Mouse (Mus musculus) right cerebral cortex, postnatal 4 days (tissue): Measurements from ENCODE around the gene Kalrn.
"Not testable (repeated sequence)": the region's sequence is repeated elsewhere in the genome, so short reads cannot be mapped to it uniquely, and the experiment has no call there.

ENCODE experiments used
- DNase-seq: peaks from one replicate; pipeline ENCODE4 v3.0.0-alpha.2; 2022

Gene Kalrn

DNA sequence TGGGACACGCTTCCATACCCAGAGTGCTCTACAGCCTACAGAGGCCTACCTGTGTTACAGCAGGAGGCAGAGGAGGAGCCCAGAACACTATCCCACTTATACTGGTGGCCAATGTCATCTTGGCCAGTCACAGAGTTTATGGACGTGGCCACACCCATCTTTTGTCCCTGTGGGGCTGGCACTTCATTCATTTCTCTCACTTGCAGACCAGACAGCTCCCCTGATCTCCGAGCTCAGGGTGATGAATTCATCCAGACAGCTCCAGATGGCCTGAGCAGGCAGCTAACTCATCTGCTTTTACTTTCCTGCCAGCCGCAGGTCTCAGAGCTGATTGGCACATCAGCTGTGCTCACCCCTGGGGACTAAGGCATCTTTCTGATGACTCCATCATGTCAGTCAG, 267.7 kb downstream of the Kalrn start:
- no peak for DNase-seq

DNA sequence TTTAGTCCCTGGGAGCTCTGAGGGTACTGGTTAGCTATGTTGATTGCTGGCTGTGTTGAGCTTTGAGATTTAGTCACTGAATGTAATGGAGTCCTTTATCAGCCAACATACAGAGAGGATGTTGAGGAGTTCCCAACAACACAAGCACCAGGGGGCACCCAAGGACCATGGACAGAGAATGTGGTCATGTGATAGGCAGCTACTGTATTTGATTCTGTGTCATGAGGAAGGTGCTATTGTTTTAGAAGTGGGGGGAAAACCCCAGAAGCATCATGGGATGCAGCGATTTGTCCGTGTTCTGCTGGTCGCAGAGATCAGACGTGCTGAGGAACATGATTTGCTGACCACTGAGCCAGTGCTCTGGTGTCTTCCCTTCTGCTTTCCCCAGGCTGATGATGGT, 269.5 kb downstream of the Kalrn start:
- DNase-seq, result not testable (repeated sequence)

DNA sequence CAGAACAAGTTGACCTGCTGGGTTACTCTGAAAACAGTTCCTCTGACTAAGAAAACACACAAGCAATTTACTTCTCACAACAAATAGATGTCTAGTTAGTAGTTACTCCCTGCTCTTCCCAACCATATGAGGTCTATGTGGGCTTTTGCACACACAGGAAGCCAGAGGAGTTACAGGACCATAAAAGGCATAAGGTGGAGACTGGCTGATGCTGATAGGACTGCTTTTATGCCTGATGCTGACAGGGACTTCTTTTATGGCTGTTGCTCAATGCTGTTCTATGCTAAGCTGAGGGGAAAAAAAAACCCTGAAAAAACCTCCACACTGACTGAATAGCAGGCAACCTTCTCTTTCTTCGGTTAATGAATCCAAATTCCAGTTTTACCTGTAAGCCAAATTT, 270.8 kb downstream of the Kalrn start:
- DNase-seq, result no peak

DNA sequence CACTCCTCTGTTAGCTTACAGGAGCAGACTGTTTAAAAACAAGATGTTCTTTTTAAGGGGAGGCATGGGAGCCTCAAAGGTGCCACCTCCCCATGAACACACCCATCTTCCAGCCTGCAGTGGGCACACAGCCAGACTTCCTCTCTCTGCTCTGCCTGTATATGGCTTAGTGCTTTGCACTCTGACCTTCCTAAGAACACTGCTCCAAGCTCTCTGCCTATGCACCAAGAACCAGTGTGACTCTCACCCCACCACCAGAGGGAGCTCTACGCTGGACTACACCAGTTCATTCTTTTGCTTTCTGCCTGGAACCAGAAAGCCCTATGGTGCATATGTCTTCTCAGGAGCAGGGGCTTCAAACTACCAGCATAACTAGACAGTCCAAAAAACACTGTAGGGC, 271.3 kb downstream of the Kalrn start:
- DNase-seq, result peak; percentile 11

DNA sequence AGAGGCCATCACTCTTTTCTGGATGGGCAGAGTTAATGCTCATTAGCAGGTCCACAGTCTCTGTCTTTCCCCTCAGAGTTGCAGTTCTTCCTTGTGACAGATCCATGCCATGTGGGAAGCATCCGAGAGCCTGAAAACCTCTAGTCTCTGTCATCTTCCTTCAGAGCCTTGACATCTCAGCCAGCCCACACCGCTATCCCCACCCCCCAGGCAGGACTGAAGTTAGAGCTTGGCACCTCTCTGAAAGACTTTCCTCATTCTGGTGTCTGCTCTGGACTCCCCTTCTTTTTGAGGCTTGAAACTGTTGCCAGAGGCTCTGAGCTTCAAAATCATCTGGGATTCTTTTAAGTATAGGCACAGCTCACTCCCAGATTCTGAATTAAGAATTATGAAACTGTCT, 274.1 kb downstream of the Kalrn start:
- no peak for DNase-seq

DNA sequence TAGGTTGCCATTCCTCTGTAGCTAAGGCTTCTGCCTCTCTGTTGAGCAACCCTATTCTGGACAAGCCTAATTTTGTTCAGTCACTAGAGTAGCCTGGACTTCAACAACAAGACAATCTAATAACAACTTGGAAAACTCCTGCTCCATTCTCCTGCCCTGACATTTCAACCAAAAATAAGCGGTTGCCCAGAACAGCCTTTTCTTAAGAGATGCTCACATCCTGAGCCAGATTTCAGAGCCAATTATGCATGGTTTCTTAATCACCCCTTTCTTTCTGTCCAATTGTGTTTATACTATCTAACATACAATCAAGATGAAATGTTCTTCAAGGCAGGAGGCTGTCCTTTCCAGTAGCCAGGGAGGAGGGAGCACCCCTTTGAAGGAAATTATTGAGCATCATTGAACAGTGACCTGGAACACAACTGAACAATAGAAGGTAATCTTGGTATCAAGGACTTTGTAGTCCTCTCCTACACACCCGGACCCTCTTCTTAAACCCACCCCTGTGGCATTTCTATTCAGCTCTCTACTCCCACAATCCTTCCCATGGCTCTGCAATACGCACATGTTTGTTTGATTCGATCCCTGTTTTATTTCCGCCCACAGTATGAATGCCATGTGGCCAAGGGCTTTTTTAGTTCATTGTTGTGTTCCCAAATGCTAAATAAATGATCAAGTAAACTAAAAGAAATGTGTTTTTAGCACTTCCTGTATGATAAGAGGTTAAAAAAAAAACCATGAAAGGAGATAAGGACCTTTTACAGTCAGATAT, 275.2 kb downstream of the Kalrn start:
- no peak for DNase-seq

DNA sequence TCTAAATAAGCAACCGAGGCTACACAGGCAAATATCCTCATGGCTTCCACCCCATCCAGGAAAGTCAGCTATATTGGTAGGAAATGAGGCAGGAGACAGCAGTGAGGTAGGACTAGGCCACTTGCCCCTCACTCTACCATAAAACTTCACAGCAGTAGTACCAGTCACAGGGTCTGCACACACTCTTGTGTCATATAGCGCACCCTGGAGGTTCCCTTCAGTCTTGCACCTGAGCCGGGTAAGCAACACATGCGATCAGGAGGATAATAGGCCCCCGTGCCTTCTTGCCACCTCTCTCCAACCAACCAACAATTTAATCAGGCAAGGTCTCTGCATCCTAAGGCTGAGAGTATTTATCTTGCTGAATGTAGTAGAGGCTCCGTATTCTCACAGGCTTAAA, 278.8 kb downstream of the Kalrn start:
- DNase-seq, result no peak

DNA sequence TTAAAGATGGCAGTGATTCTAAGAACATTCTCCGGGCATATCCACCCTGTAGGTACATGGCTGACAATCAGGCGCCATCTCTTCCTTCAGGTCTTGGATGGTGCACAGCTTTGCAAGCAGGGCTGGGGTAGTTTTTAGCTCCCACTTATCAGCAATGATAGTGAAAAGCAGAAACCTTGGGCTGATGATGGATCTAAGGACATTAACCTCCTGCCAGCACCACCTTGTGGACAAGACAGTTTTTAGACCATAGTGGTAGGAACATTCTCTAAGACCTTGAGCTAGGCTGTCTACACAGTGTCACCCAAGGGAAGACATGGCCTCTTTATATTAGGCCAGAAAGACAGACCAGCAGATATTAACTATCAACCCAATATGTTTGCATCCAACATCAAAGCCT, 279.7 kb downstream of the Kalrn start:
- DNase-seq, result no peak

DNA sequence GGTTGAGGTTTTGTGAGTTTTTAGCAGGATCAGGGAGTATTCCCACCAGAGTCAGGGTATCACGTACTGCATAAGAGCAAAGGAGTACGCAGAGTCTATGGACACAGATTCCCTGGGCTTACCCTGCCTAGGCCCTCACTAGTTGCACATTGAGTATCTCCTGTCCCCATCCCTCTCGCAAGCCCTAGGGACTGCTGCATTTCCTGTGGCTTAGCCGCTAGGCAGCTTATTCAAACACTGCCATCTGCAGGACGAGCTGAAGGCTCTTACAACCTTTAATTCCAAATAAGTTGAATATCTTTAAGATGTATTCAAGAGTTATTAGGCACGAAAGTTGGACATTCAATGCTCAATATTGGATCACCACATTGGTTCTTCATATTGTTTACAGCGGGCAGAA, 283.7 kb downstream of the Kalrn start:
- DNase-seq, result peak; percentile 15

DNA sequence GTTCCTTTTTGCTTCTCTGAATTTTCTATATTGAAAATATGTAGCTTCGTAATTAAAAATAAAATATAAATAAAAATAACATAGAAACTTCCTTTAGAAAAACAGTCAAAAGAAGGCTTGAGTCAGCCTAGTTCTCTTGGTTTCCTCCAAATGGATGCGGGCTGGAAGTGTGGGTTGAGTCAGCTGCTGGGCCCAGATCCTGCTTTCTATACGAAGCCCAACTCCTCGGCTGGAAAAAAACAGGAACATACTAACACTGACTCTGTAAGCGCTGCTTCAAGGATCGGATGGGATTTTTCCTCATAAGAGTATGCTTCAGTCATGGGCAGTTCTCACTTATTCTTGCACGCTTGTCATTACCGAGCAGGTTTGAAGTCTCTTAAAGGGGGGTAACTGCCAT, 291.3 kb downstream of the Kalrn start:
- DNase-seq, result no peak

DNA sequence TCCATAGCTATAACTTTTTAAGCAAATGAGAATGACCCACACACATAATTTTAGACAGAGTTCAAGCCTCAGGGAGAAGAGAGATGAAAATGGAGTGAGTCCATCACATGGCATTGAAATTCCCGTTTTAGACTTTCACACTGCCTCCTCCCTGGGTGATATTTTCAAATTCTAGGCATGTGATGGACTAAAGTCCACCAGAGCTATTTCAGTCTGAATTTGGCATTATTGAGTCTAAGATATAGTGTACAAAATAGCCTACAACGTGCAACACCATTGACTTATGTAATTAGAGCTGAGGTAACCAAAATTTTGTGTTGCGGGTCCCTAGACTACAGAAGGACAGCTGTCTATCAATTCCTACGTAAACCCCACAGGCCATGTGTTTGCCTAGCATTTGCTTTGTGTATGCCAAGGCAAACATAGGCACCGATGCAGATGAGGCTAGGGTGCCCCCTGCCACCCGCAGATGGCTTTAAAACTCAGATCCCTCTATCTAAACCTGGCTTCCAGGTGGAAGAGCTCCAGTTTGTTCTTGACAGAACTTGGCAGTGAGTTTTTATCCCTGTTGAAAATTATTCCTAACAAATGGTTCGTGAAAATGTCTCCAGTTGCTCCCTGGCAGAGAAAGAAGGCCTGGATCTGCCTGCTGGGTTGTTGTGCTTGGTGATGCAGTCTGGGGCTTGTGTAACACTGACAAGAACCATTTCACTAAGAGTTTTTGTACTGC, 293.5 kb downstream of the Kalrn start:
- peak; percentile 15 for DNase-seq

DNA sequence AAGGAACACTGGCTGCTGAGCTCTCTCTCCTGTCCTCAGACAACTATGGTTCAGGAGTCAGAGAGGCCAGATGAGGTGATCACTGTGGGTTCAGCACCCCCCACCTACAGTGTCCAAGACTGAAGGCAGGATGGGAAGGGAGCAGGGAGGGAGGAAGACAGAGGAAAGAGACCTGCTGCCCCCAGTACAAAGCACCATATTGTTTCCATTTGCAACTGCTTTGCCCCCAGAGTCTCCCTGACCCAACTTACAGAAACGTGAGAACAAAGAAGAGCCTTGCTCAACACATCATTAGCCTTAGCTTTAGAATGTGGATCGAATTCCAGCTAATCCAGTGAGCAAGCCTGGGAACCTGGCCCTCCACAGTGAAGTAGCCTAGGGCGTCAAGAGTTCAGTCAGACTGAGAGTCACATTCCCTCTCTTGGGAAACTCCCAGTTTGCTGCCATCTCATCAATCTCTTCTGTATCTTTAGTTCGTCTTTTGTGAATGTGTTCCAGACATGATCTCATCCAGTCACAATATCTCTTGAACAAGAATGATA, 295.0 kb downstream of the Kalrn start:
- no peak for DNase-seq

DNA sequence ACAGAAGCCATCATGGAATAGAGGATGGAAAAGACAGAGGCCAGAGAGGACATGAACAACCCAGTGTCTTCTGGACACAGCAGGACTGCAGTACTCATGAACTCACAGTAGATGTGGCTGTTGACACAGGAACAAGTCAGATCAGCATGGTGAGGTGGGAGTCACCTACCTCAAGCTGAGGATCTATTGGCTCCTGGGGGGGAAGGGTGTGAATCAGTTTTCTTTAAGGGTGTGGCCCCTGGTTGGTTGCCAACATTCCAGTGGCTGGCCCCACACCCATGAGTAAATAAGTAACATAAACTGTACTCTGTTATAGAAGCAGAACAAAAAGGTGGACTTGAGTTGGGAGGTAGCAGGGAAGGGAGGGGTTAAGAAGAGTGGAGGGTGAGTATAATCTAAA, 298.7 kb downstream of the Kalrn start:
- no peak for DNase-seq

DNA sequence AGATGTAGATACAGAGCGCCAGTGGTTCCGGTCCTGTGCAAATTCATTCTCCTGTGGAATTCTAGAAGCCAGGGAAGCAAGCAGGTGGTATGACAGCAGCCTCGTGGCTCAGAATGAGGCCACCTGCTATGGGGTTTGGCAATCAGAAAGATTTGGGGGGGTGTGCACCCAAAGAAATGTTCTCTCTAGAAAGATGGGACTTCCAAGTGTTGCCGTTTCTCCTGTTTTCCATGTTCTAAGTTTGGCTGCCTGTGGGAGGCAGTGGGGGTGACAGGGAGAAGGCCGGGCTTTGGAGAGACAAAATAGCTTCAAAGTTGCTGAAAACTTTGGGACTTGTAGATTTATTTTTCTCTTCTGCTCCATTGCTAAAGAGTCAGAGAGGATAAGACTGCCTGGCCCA, 301.9 kb downstream of the Kalrn start:
- DNase-seq, result no peak

DNA sequence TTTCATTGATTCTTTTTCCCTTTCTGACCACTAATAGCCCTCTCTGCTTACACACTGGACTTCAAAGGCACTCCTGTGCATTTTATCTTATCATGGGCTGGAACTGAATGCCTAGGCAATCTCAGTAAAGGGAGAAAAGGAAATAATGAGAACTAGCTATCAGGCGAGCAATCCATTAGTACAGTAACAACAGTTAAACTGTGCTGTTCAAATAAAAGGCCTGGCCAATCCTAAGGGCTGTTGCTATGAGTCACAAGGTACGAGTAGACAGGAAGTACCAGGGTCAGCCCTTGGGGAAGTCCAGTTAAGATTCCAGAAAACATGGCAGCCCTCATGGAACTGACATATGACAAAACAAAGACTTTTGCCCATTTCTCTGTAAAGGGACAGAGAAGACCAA, 302.7 kb downstream of the Kalrn start:
- DNase-seq, result no peak

DNA sequence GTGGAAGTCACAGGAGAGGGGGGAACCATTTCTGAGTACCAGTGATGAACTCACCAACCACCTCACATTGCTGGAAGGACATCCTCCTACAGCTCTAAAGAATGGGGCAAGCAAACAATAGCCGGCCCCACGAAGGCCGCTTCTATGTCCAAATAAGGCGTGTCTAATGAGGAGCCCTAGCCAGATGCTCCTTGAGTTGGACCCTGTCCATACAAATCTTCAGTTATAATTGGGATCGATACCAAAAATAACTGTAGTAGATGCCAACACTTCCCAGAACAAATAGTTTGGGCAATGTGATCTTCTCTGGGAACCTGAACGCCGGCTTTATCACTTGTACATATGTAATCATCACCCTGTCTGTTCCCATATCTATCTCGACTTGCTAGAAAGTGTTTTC, 303.7 kb downstream of the Kalrn start:
- DNase-seq, result no peak

DNA sequence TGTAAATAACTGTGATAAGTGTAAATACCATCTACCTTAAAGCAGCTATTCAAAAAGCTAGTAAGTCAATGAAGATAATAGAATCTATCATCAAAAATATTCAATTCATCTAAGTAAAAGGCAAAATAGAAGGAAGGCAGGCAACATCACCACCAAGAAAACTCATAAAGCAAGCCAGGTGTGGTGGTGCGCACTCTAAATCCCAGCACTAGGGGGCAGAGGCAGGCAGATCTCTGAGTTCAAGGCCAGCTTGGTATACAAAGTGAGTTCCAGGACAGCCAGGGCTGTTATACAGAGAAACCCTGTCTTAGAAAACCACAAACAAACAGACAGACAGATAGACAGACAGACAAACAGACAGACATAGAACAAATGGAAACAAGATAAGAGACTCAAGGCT, 305.6 kb downstream of the Kalrn start:
- DNase-seq, result no peak

DNA sequence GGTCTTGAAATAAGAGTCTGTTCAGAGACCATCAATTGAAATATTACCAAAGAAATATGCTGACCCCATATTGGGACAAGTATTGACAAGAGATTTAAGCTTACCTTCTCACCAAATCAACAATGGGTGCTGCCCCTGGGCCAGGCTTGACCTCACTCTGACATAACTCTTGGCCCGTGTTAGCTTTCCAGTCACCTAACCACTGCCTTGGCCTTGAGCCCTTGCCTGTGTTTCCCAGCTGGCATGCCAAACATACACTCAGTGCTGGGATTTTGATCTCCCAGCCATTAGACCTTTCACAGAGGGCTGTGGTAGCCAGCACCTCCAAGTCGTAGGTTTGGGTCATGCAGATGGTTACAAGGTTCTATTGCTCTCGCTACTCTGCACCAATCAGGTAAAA, 308.7 kb downstream of the Kalrn start:
- no peak for DNase-seq

DNA sequence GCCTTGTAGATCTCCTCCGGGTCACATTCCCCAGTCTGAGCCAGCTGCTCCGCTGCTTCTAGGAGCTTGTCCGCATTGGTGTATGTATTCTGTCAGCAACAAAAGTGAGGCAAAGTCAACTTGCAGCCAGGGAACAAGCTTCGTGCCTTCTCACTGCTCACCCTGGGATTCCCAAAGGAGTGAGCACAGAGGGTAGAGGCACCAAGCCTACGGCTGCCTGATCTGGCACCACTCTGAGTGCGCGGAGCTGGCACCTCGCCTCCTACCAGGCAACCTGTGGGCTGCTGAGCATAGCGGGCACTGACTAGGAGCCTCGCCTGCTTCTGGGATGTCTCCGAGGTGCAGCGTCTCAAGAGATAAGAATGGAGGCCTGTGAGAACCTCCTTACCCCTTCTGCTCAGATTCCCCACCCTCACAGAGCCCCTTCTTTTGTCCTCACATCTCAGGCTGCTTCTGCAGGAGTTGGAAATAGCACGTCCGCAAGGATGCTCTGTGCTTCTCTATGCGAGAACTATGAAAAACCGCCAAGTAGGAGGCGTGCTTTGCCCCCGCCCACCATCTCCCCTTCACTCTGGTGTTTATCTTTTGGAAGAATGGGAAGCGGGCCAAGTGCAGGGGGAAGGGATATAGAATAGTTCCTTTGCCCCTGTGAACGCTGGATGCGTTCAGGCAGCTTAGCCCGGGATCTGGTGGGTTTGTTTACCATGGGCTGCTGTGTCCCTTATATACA, 310.4 kb downstream of the Kalrn start:
- peak; percentile 46 for DNase-seq

DNA sequence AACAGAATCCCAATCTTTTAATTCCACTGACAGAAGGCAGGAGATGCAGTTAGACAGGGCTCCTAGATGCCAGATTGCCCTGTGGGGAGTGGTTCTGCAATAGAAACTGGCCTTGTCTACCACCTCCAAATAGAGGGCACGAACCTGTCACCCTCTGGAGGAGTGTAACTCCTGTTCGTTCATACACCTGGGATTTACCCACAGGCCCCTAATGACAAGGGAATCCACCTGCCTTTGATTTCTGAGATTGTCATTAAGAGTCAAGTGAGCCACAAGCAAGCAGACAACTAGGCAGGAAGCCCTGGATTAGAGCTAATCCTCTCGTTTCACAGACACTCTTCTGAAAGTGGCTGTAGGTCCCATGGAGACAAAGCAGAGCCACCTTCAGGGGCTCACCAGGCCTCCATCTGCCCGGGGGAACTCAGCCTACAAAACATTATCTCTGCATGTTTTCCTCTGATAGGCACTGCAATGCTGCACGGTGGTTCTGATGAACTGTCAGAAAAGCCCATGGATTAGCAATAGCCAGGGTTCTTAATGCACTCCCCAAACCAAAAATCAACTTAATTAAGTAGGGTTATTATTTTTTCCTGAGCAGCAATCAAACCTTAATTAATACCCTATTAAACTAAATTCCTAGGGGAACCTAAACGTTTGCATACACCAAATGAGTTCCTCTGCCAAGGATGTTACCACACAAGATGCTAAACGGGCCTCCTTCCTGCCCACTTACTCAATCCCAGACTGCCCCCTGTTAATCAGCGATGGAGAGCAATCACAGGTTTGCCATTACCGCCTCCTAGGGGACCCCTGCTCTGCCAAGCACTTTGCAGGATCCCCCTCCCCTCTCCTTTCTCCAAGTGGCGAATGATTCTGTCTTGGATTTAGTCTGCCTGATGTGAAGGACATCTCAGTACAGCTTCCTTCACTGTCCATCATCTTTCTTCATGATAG, 312.1 kb downstream of the Kalrn start:
- DNase-seq, result no peak

DNA sequence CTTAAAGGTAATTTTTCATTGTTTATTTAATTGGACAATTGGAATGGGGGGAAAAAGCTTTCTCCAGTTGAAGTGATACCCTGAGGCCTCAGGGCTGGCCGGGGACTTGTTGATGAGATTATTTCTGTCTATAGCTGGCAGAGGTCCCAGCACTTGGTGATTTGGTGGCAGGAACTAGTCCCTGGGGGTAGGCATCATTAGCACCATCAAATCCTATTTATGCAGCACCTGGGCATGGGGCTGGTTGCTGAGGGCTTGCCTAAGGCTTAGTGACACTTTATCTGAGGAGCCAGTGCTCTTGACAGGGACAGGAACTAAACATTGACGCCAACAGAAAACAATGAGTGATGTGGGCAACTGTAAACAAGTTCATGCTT, 318.7 kb downstream of the Kalrn start:
- no peak for DNase-seq

DNA sequence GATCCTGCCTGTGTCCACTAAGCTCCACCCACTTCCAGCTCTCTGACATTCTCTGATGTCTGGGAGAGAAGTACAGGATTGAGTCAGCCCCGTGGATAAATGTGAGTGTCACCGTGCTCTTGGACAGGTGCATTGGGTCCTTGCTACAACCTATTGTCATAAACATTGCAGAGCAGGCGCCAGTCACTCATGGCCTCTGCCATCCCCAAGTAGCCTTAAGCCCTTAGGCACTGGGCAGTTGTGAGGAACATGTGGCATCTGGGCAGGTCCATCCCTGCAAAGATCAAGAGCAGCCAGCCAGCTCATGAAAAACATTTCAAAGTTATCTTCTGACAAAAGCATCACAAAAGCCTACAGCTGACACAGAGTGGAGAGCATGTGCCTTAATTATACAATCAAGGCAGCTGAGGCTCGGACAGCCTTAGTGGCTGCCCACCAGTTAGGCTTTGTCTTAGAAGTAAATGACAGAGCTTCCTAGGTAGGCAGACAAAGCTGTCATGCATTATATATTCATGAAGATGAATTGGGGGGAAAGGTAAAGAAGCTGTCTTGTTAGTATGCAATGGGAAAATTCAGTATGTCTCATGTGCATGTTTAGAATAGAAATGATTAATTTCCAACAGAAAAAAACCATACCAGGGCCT, 319.2 kb downstream of the Kalrn start:
- no peak for DNase-seq
